Mouse (Mus musculus) MEL (cell line): ENCODE measurements around the gene Mmd. TPM values are rescaled to one million over a fixed set of nuclear protein-coding genes. Genes with fewer than 3 reads are reported as not detected.
A peak's percentile ranks its signal among the peaks of the same experiment; 100 is the strongest.

Experiments
- DNase-seq: peaks from one replicate; pipeline ENCODE4 v3.0.0; 2011; ENCODE audit warnings: low read depth, low spot score
- H3K27ac ChIP-seq: 2 replicates; pipeline ENCODE4 v1.5.1; 2012; ENCODE audit warnings: low read depth, mild to moderate bottlenecking, control low read depth, low read length, moderate library complexity; ENCODE audit not compliant: control insufficient read depth
- H3K27me3 ChIP-seq, 2 experiments: fragments of 150-350 bp in 1 of 2; sonication (generic) in 1 of 2; 2 replicates each; pipeline ENCODE4 v1.6.1; 2012; ENCODE audit warnings: low read length in 2 of 2, mild to moderate bottlenecking in 2 of 2, improper control_type of control experiment in 1 of 2, moderate library complexity in 1 of 2; ENCODE audit not compliant: insufficient read depth in 2 of 2, control insufficient read depth in 1 of 2
- H3K36me3 ChIP-seq, 2 experiments: 2 replicates each; pipeline ENCODE4 v1.6.1; 2012 to 2014; ENCODE audit warnings: low read length in 2 of 2, improper control_type of control experiment in 1 of 2, inconsistent platforms in 1 of 2, mild to moderate bottlenecking in 1 of 2; ENCODE audit not compliant: insufficient read depth in 2 of 2, control insufficient read depth in 1 of 2
- H3K4me1 ChIP-seq, 2 experiments: fragments of 150-350 bp in 1 of 2; sonication (generic) in 1 of 2; 2 replicates each; pipeline ENCODE4 v1.6.1; 2012; ENCODE audit warnings: low read length in 2 of 2, improper control_type of control experiment in 1 of 2, mild to moderate bottlenecking in 1 of 2; ENCODE audit not compliant: insufficient read depth in 2 of 2, control insufficient read depth in 1 of 2
- H3K4me3 ChIP-seq, 2 experiments: fragments of 150-350 bp in 1 of 2; sonication (generic) in 1 of 2; 2 replicates each; pipeline ENCODE4 v1.5.1; 2012; ENCODE audit warnings: low read depth in 2 of 2, low read length in 2 of 2, mild to moderate bottlenecking in 2 of 2, moderate library complexity in 2 of 2, control low read depth in 1 of 2, improper control_type of control experiment in 1 of 2; ENCODE audit not compliant: control insufficient read depth in 1 of 2, insufficient read depth in 1 of 2
- H3K79me2 ChIP-seq: 2 replicates; pipeline ENCODE4 v1.6.1; 2012; ENCODE audit warnings: mild to moderate bottlenecking, low read length, moderate library complexity; ENCODE audit not compliant: control insufficient read depth, poor library complexity, insufficient read depth
- H3K9ac ChIP-seq: 2 replicates; pipeline ENCODE4 v1.6.1; 2012; ENCODE audit warnings: low read depth, mild to moderate bottlenecking, control low read depth, low read length, moderate library complexity; ENCODE audit not compliant: control insufficient read depth, poor library complexity, severe bottlenecking
- H3K9me3 ChIP-seq: fragments of 150-350 bp; sonication (generic); replicated peaks from 2 replicates; pipeline ENCODE4 v1.6.1; 2012; ENCODE audit warnings: mild to moderate bottlenecking, low read length, improper control_type of control experiment, moderate library complexity; ENCODE audit not compliant: insufficient read depth
- EP300 ChIP-seq, 2 experiments: IDR thresholded peaks; 2 replicates each; pipeline ENCODE4 v1.6.1; 2011; ENCODE audit warnings: improper control_type of control experiment in 2 of 2, low read length in 2 of 2, low read depth in 1 of 2, mild to moderate bottlenecking in 1 of 2
- ETS1 ChIP-seq: IDR thresholded peaks from 2 replicates; pipeline ENCODE4 v1.6.1; 2012; ENCODE audit warnings: low read depth, mild to moderate bottlenecking, inconsistent platforms, low read length, improper control_type of control experiment, moderate library complexity
- GABPA ChIP-seq: IDR thresholded peaks from 2 replicates; pipeline ENCODE4 v1.6.1; 2012; ENCODE audit warnings: low read depth, mild to moderate bottlenecking, inconsistent platforms, low read length, improper control_type of control experiment, moderate library complexity
- GATA1 ChIP-seq: IDR thresholded peaks from 2 replicates; pipeline ENCODE4 v1.6.1; 2011; ENCODE audit warnings: low read depth, low read length, improper control_type of control experiment
- HCFC1 ChIP-seq: IDR thresholded peaks from 2 replicates; pipeline ENCODE4 v1.6.1; 2012; ENCODE audit warnings: low read depth, mild to moderate bottlenecking, inconsistent platforms, low read length, improper control_type of control experiment, moderate library complexity
- KAT2A ChIP-seq: conservative IDR thresholded peaks from 2 replicates; pipeline ENCODE4 v1.6.1; 2012; ENCODE audit warnings: low read depth, low read length, improper control_type of control experiment, inconsistent platforms
- MAZ ChIP-seq: IDR thresholded peaks from 2 replicates; pipeline ENCODE4 v1.6.1; 2012; ENCODE audit warnings: low read depth, mild to moderate bottlenecking, inconsistent platforms, low read length, improper control_type of control experiment
- MEF2A ChIP-seq: IDR thresholded peaks from 2 replicates; pipeline ENCODE4 v1.6.1; 2014; ENCODE audit warnings: low read depth, mild to moderate bottlenecking, inconsistent platforms, low read length, improper control_type of control experiment; ENCODE audit not compliant: poor library complexity, insufficient replicate concordance, severe bottlenecking; ENCODE audit errors: extremely low read depth
- MXI1 ChIP-seq: IDR thresholded peaks from 2 replicates; pipeline ENCODE4 v1.6.1; 2011; ENCODE audit warnings: mild to moderate bottlenecking, low read depth, low read length, improper control_type of control experiment
- MYB ChIP-seq: IDR thresholded peaks from 2 replicates; pipeline ENCODE4 v1.6.1; 2011; ENCODE audit warnings: mild to moderate bottlenecking, low read depth, low read length, improper control_type of control experiment
- MYC ChIP-seq: IDR thresholded peaks from 2 replicates; pipeline ENCODE4 v1.6.1; 2011; ENCODE audit warnings: low read depth, mild to moderate bottlenecking, low read length, improper control_type of control experiment, moderate library complexity
- NELFE ChIP-seq: IDR thresholded peaks from 2 replicates; pipeline ENCODE4 v1.6.1; 2011; ENCODE audit warnings: low read depth, low read length, improper control_type of control experiment
- POLR2AphosphoS2 ChIP-seq: IDR thresholded peaks from 2 replicates; pipeline ENCODE4 v1.6.1; 2011; ENCODE audit warnings: low read length, improper control_type of control experiment
- RCOR1 ChIP-seq: IDR thresholded peaks from 2 replicates; pipeline ENCODE4 v1.6.1; 2012; ENCODE audit warnings: low read depth, mild to moderate bottlenecking, inconsistent platforms, low read length, improper control_type of control experiment
- SIN3A ChIP-seq: IDR thresholded peaks from 2 replicates; pipeline ENCODE4 v1.6.1; 2012; ENCODE audit warnings: low read length, improper control_type of control experiment, inconsistent platforms
- SMC3 ChIP-seq: IDR thresholded peaks from 2 replicates; pipeline ENCODE4 v1.6.1; 2011; ENCODE audit warnings: low read depth, low read length, improper control_type of control experiment
- TAL1 ChIP-seq: IDR thresholded peaks from 2 replicates; pipeline ENCODE4 v1.6.1; 2012; ENCODE audit warnings: mild to moderate bottlenecking, inconsistent platforms, low read length, moderate library complexity, mixed read lengths
- TBP ChIP-seq: IDR thresholded peaks from 2 replicates; pipeline ENCODE4 v1.8.0; 2011; ENCODE audit warnings: low read depth, low read length, improper control_type of control experiment
- TCF12 ChIP-seq: IDR thresholded peaks from 2 replicates; pipeline ENCODE4 v1.6.1; 2014; ENCODE audit warnings: low read depth, mild to moderate bottlenecking, inconsistent platforms, low read length, improper control_type of control experiment, moderate library complexity
- USF1 ChIP-seq: IDR thresholded peaks from 2 replicates; pipeline ENCODE4 v1.6.1; 2014; ENCODE audit warnings: low read depth, mild to moderate bottlenecking, inconsistent platforms, low read length, improper control_type of control experiment, moderate library complexity
- USF2 ChIP-seq, 2 experiments: IDR thresholded peaks; 2 replicates each; pipeline ENCODE4 v1.6.1; 2011 to 2012; ENCODE audit warnings: improper control_type of control experiment in 2 of 2, low read length in 2 of 2, borderline replicate concordance in 1 of 2, inconsistent platforms in 1 of 2, low read depth in 1 of 2, mild to moderate bottlenecking in 1 of 2; ENCODE audit not compliant: insufficient read depth in 1 of 2
- ZC3H11A ChIP-seq: IDR thresholded peaks from 2 replicates; pipeline ENCODE4 v1.6.1; 2012; ENCODE audit warnings: low read depth, mild to moderate bottlenecking, inconsistent platforms, low read length, improper control_type of control experiment
- ZKSCAN1 ChIP-seq: IDR thresholded peaks from 2 replicates; pipeline ENCODE4 v1.6.1; 2012; ENCODE audit warnings: low read depth, mild to moderate bottlenecking, inconsistent platforms, low read length, improper control_type of control experiment, moderate library complexity
- ZNF384 ChIP-seq: IDR thresholded peaks from 2 replicates; pipeline ENCODE4 v1.6.1; 2012; ENCODE audit warnings: low read depth, mild to moderate bottlenecking, inconsistent platforms, low read length, improper control_type of control experiment
- polyA plus RNA-seq, 2 experiments: library from polyadenylated mRNA; stranded (reverse) in 1 of 2; unstranded in 1 of 2; fragments of >175 nt in 1 of 2; fragments of >200 nt in 1 of 2; gene quantifications; 2 replicates each; pipeline versions ENCODE4 v1.2.1 to v1.2.4; 2012; ENCODE audit warnings: low replicate concordance in 2 of 2, low read depth in 1 of 2; ENCODE audit not compliant: insufficient read length in 2 of 2, insufficient read depth in 1 of 2, missing spikeins in 1 of 2
- total RNA-seq: library from RNA; depleted of rRNA; stranded (reverse); fragments of 300-350 nt; gene quantifications from 2 replicates; pipeline ENCODE4 v1.2.3, GENCODE M21; 2012

Gene Mmd
- total and polyA plus RNA-seq, 3 experiments = 7.4 to 15.5 TPM; not detected in 1

- no peaks in the 10 kb centered on the region for H3K9me3 ChIP-seq
- no peak for DNase-seq
- TF ChIP-seq TAL1 = no peak
- TF ChIP-seq MEF2A = no peak
- no peak for TF ChIP-seq NELFE
- no peak for TF ChIP-seq POLR2AphosphoS2
- no peak for TF ChIP-seq ZKSCAN1
- TF ChIP-seq ETS1 = no peak
- TF ChIP-seq MXI1 = no peak
- no peak for TF ChIP-seq SIN3A
- TF ChIP-seq HCFC1 = no peak
- TF ChIP-seq ZC3H11A = no peak
- peaks cover 16 to 23% of the 10 kb centered on the region in 2 experiments for H3K4me1 ChIP-seq
- H3K4me3 ChIP-seq = no peak overlapping the region
- no peak overlapping the region for H3K27ac ChIP-seq
- H3K9ac ChIP-seq = no peak overlapping the region
- H3K36me3 ChIP-seq = peaks cover 0 to 22% of the 10 kb centered on the region in 2 experiments; a peak in 2 of 4 replicates
- no peaks in the 10 kb centered on the region for H3K27me3 ChIP-seq
- no peaks in the 10 kb centered on the region for H3K79me2 ChIP-seq
Observed at GRCm38 (mm10) chr11:90255687-90256086, 6.4 kb downstream of the Mmd start.

GRCm38 (mm10) chr11:90256833-90257525 is 7.7 kb downstream of the Mmd start:
- Histone ChIP-seq H3K4me1 (peaks cover 9 to 21% of the 10 kb centered on the region in 2 experiments), H3K9ac (no peak overlapping the region), H3K27ac (peak overlapping the region; percentile 40; the same call in 1 of the 2 replicates), H3K4me3 (no peak overlapping the region), H3K79me2 (no peaks in the 10 kb centered on the region), H3K36me3 (peaks cover 0 to 20% of the 10 kb centered on the region in 2 experiments; a peak in 2 of 4 replicates), H3K27me3 (no peaks in the 10 kb centered on the region), H3K9me3 (no peaks in the 10 kb centered on the region)
- TF ChIP-seq MYC (0 out of 2 replicates have a peak, but pooled peaks have one; percentile 33), MXI1 (peak; percentile 32), NELFE (no peak), GATA1 (peak; percentile 90), SMC3 (no peak), SIN3A (peak; percentile 79), GABPA (no peak), TAL1 (peak; percentile 20), EP300 (IDR thresholded peaks at IDR 0.05; ENCODE audit: low read depth in 1 of 2, low read length in 2 of 2) (peak; percentile 90 to 93), ETS1 (peak; percentile 73), KAT2A (no peak), TBP (no peak), USF2 (IDR thresholded peaks at IDR 0.05; ENCODE audit: borderline replicate concordance in 1 of 2, insufficient read depth in 1 of 2, low read depth in 1 of 2, low read length in 2 of 2) (no peak), ZC3H11A (no peak), ZNF384 (no peak), TCF12 (peak; percentile 82), MAZ (no peak), MYB (peak; percentile 90), RCOR1 (peak; percentile 97), USF1 (no peak)
- DNase-seq = peak; percentile 87
